Mouse (Mus musculus) heart, embryonic 14.5 days (tissue): ENCODE data around the gene Cpt1a. TPM values are rescaled to one million over a fixed set of nuclear protein-coding genes. Genes with fewer than 3 reads are reported as not detected.

Source experiments
- ATAC-seq: fragments of 200-750 bp; cut with Nextera tagmentation; 2 replicates; pipeline ENCODE4 v1.8.0; 2017; ENCODE audit warnings: low read depth, moderate TSS enrichment; ENCODE audit not compliant: insufficient number of reproducible peaks, insufficient read depth, low FRiP score
- H3K27ac ChIP-seq, 2 experiments: fragments of 200-500 bp in 1 of 2; fragments of 300-500 bp in 1 of 2; sonication (generic) in 1 of 2; replicated peaks in 1 of 2; 2 replicates each; pipeline ENCODE4 v1.5.1; 2012 to 2014; ENCODE audit warnings: low read depth in 2 of 2, low read length in 2 of 2, control low read depth in 1 of 2, mild to moderate bottlenecking in 1 of 2, mixed read lengths in 1 of 2; ENCODE audit not compliant: control insufficient read depth in 1 of 2, insufficient read depth in 1 of 2
- H3K27me3 ChIP-seq: fragments of 300-500 bp; sonication (generic); 2 replicates; pipeline ENCODE4 v1.6.1; 2014; ENCODE audit warnings: mild to moderate bottlenecking, low read length, control low read depth; ENCODE audit not compliant: control insufficient read depth, insufficient read depth
- H3K36me3 ChIP-seq: fragments of 300-500 bp; sonication (generic); 2 replicates; pipeline ENCODE4 v1.6.1; 2014; ENCODE audit warnings: mild to moderate bottlenecking, control low read depth, low read length, mixed read lengths; ENCODE audit not compliant: control insufficient read depth, insufficient read depth
- H3K4me1 ChIP-seq, 2 experiments: fragments of 200-500 bp in 1 of 2; fragments of 300-500 bp in 1 of 2; sonication (generic) in 1 of 2; 2 replicates each; pipeline ENCODE4 v1.6.1; 2012 to 2014; ENCODE audit warnings: low read length in 2 of 2, control low read depth in 1 of 2, mixed read lengths in 1 of 2; ENCODE audit not compliant: control insufficient read depth in 2 of 2, insufficient read depth in 2 of 2
- H3K4me2 ChIP-seq: fragments of 300-500 bp; sonication (generic); 2 replicates; pipeline ENCODE4 v1.6.1; 2014; ENCODE audit warnings: mild to moderate bottlenecking, low read length
- H3K4me3 ChIP-seq, 2 experiments: fragments of 200-500 bp in 1 of 2; fragments of 300-500 bp in 1 of 2; sonication (generic) in 1 of 2; 2 replicates each; pipeline ENCODE4 v1.5.1; 2012 to 2014; ENCODE audit warnings: low read length in 2 of 2, mild to moderate bottlenecking in 2 of 2, control low read depth in 1 of 2, low read depth in 1 of 2, moderate library complexity in 1 of 2; ENCODE audit not compliant: control insufficient read depth in 1 of 2, insufficient read depth in 1 of 2
- H3K9ac ChIP-seq: fragments of 300-500 bp; sonication (generic); 2 replicates; pipeline ENCODE4 v1.6.1; 2014; ENCODE audit warnings: mild to moderate bottlenecking, low read length
- H3K9me3 ChIP-seq: fragments of 300-500 bp; sonication (generic); 2 replicates; pipeline ENCODE4 v1.6.1; 2016; ENCODE audit warnings: low read length, control low read depth; ENCODE audit not compliant: control insufficient read depth
- WGBS: fragments of 180-500 bp; shearing (Covaris S2); extraction: QIAGEN DNeasy Blood & Tissue Kit; methylation state at CpG from one replicate; pipeline ENCODE4 v1.1.7; 2014; 5-methylcytosine and 5-hydroxymethylcytosine counted together
- polyA plus RNA-seq: library from polyadenylated mRNA; unstranded; fragments of >200 nt; fragmentation: Nextera tagmentation; extraction: Ambion mirVana; gene quantifications from 2 replicates; pipeline ENCODE4 v1.2.1, GENCODE M21; 2014

Gene Cpt1a
- polyA plus RNA-seq, 1 experiment from 2014 or later, result 29.2 TPM

DNA sequence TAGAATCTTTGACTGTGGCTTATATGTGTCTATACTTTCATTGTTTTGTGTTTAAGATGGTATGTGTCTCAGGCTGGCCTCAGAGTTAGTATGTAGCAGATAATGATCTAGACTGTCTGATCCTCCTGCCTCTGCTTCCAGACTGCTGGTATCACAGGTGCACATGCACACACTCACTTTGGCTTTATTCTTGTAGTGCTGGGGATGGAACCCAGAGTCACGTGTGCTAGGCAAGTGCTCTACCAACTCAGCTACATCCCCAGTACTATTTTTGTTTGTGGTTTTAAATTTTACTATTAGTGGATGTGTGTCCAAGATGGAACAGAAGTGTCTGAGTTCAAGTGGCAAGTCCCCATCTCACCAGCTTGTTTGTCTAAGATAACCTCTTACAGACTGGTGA is 29.1 kb upstream of the Cpt1a start:
- H3K4me3 ChIP-seq, result no peak overlapping the region
- H3K27me3 ChIP-seq, result no peaks in the 10 kb centered on the region
- no peak overlapping the region for H3K9ac ChIP-seq
- no peaks in the 10 kb centered on the region for H3K4me1 ChIP-seq
- no peak for ATAC-seq
- H3K36me3 ChIP-seq, result peaks cover 35% of the 10 kb centered on the region
- H3K27ac ChIP-seq, result no peak overlapping the region
- H3K9me3 ChIP-seq, result no peaks in the 10 kb centered on the region
- H3K4me2 ChIP-seq, result no peak overlapping the region
- 69% methylated on average over 1 of the region's 1 CpGs for WGBS

DNA sequence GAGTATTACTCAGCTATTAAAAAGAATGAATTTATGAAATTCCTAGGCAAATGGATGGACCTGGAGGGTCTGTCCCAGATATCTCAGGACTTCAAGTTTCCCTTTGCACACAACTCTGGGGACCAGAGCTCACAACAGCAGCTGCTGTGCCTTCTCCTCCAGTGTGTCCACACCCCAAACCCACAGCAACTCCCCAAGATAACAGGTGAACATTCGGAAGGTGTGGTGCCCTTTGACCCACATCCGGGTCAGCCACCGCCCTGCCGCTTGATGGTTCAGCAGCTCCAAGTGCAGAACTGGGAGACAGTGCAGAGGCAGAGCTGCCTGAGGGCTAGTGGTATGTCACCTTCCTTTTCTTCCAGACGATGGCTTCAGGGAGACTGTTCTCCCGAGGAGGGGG is 26.9 kb upstream of the Cpt1a start:
- 75% methylated on average over 6 of the region's 6 CpGs for WGBS
- peaks cover 13% of the 10 kb centered on the region for H3K36me3 ChIP-seq

DNA sequence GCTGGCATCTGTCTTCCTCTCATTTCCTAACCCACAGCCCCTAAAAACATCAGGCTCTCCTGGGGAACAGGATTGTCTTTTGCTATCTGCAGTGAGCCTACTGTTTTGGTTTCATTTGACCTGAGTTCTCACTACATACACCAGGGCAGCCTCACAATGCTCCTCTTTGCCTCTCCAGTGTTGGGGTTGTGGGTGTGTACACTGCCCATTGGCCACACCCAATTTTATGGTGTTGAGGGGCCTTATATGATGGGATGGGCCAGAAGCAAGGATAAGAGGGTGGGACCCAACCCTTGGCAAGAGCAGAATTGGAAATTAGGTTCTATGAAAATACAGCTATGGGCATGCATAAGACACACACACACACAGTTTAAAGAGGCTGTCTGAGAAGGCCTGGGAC is 25.1 kb upstream of the Cpt1a start:
- H3K27ac ChIP-seq, result no peak overlapping the region
- H3K9ac ChIP-seq, result no peak overlapping the region
- no peaks in the 10 kb centered on the region for H3K9me3 ChIP-seq
- H3K4me2 ChIP-seq, result no peak overlapping the region
- H3K27me3 ChIP-seq, result no peaks in the 10 kb centered on the region
- no peak for ATAC-seq
- no peak overlapping the region for H3K4me3 ChIP-seq
- H3K36me3 ChIP-seq, result no peaks in the 10 kb centered on the region
- no peaks in the 10 kb centered on the region for H3K4me1 ChIP-seq

More for the DNA sequence above, 26.9 kb upstream of the Cpt1a start:
- H3K27me3 ChIP-seq, result no peaks in the 10 kb centered on the region
- H3K4me2 ChIP-seq, result no peak overlapping the region
- ATAC-seq, result no peak
- no peaks in the 10 kb centered on the region for H3K4me1 ChIP-seq
- H3K27ac ChIP-seq, result no peak overlapping the region
- H3K4me3 ChIP-seq, result no peak overlapping the region
- no peak overlapping the region for H3K9ac ChIP-seq
- no peaks in the 10 kb centered on the region for H3K9me3 ChIP-seq

DNA sequence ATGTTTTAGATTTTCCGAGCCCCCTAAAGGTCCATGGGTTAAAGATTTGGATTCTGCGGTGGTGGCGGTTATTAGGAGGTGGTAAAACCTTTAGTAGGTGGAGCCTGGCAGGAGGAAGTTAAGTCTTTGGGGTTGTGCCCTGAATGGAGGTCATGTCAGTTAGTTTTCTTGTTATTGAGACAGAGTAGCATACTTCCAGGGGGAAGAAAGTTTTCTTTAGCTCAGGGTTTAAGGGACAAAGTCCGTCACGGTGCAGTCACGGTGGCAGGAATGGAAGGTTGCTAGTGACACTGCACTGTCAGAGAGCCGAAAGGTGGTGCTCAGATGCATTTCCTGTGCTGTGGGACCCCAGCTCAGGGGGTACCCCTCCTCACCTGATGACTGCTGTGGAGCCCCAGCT is 24.4 kb upstream of the Cpt1a start:
- ATAC-seq, result no peak
- WGBS, result 81% methylated on average over 7 of the region's 7 CpGs
- no peak overlapping the region for H3K4me2 ChIP-seq

DNA sequence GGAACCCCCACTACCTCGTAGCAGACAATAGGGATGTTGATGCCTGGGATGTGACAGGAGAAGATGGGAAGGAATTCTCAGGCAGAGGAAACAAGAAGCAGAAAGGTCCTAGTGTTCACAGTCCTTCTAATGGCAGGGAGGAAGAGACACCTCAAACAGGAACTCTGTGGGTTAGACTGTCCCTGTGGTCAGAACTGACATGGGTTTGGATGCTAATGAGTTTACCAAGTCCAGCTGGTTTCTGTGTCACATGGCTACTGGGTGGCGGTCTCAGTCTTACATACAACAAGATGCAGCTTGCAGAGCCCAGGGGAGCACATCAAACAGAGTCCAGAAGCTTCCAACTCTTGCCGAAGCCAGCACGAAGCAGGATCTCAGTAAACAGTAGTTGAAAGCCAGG is 18.1 kb upstream of the Cpt1a start:
- Histone ChIP-seq H3K4me2 (no peak overlapping the region), H3K4me3 (no peak overlapping the region), H3K27ac (no peak overlapping the region), H3K36me3 (no peaks in the 10 kb centered on the region), H3K27me3 (no peaks in the 10 kb centered on the region), H3K4me1 (no peaks in the 10 kb centered on the region), H3K9ac (no peak overlapping the region), H3K9me3 (no peaks in the 10 kb centered on the region)
- 69% methylated on average over 4 of the region's 4 CpGs for WGBS
- no peak for ATAC-seq

More for the DNA sequence above, 24.4 kb upstream of the Cpt1a start:
- H3K36me3 ChIP-seq, result no peaks in the 10 kb centered on the region
- H3K4me1 ChIP-seq, result no peaks in the 10 kb centered on the region
- no peak overlapping the region for H3K4me3 ChIP-seq
- no peak overlapping the region for H3K9ac ChIP-seq
- H3K27ac ChIP-seq, result no peak overlapping the region
- H3K9me3 ChIP-seq, result no peaks in the 10 kb centered on the region
- H3K27me3 ChIP-seq, result no peaks in the 10 kb centered on the region

DNA sequence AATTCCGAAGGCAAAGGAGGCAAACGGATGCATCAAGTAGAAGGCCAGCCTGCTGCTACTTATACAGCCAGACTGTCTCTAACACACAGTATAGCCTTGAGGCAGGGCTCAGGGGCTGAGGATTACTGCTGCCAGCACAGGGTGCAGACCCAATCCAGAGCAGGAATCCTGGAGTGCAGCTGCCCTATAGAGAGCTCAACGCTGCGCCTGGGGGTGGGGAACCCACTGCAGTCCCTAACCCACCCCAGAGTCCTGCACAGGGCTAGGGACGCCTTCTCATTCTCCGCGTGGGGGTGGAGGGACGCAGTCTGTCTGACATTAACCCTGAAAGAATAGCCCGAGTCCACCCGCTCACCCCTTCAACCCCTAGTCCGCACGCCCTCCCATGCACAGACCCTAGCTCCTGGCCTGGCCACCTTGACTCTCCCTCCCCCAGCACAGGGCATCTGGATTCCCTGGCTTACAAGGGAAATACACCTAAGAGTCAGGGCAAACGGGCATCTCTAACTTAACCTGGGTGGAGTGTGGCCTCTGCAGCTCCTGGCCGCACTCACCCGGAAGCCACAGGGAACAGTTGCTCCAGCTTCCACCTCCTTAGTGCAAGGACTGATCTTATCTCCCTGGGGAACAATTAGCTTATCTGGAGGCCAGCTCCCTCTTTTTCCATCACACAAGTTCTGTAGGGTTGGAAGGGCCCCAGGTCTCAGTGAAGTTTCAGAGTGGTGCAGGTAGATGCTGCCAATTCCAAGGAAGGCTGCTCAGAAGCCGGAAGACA is 14.8 kb upstream of the Cpt1a start:
- ATAC-seq, result no peak
- no peaks in the 10 kb centered on the region for H3K36me3 ChIP-seq
- H3K4me3 ChIP-seq, result no peak overlapping the region
- no peaks in the 10 kb centered on the region for H3K27me3 ChIP-seq
- no peaks in the 10 kb centered on the region for H3K4me1 ChIP-seq
- no peak overlapping the region for H3K4me2 ChIP-seq
- H3K9ac ChIP-seq, result no peak overlapping the region
- H3K9me3 ChIP-seq, result 0 out of 2 replicates have a peak, but pooled peaks cover 3% of the 10 kb centered on the region
- WGBS, result 46% methylated on average over 16 of the region's 16 CpGs
- H3K27ac ChIP-seq, result no peak overlapping the region

DNA sequence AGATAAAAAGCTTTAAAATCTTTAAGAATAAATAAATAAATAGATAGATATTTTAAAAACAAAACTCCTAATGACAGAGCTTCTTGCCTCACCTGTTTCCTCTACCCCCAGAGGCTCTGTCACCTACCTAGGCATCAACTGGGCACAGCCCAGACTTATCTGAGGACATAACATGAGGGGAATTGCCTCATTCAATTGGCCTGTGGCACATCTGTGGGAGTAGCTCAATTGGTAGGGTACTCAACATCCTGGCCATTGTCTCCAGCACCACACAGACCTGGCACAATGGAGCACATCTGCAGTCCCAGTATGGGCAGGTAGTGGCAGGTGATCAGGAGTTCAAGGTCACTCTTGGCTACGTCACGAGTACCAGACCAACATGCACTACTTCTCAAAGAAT is 2.8 kb upstream of the Cpt1a start:
- peaks cover 10 to 11% of the 10 kb centered on the region in 2 experiments for H3K4me1 ChIP-seq
- no peak overlapping the region for H3K4me3 ChIP-seq
- no peaks in the 10 kb centered on the region for H3K9me3 ChIP-seq
- H3K36me3 ChIP-seq, result no peaks in the 10 kb centered on the region
- ATAC-seq, result no peak
- no peak overlapping the region for H3K4me2 ChIP-seq
- H3K27ac ChIP-seq, result no peak overlapping the region
- 69% methylated on average over 2 of the region's 2 CpGs for WGBS
- no peak overlapping the region for H3K9ac ChIP-seq
- no peaks in the 10 kb centered on the region for H3K27me3 ChIP-seq

DNA sequence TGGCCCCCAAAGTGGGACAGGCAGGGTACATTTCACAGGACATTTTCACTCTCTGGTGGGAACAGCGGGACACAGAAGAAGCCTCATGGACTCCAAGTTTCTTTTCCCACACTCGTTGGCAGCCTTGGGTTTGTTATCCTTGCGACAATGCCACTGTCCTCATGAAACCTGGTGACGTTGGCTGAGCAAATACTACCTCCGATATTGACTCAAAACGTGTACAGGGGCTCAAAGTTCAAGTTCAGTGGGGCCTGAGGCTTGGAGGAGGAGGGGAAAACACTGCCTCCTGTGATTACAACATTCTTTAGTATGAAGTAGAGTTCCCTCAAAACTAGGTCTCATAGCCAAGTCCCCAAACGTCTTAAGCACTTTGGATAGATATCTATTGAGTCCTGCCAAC is 2.0 kb upstream of the Cpt1a start:
- no peaks in the 10 kb centered on the region for H3K36me3 ChIP-seq
- no peak overlapping the region for H3K4me2 ChIP-seq
- no peak overlapping the region for H3K27ac ChIP-seq
- no peaks in the 10 kb centered on the region for H3K9me3 ChIP-seq
- H3K4me3 ChIP-seq, result no peak overlapping the region
- 70% methylated on average over 7 of the region's 7 CpGs for WGBS
- peaks cover 15% of the 10 kb centered on the region in 2 experiments for H3K4me1 ChIP-seq
- no peak overlapping the region for H3K9ac ChIP-seq
- H3K27me3 ChIP-seq, result no peaks in the 10 kb centered on the region
- ATAC-seq, result no peak
